Mouse (Mus musculus) lung, postnatal 0 days (tissue): Measurements from ENCODE around the gene Osm.

ENCODE experiments used
- CTCF ChIP-seq: IDR thresholded peaks from 2 replicates; pipeline ENCODE4 v1.5.1; 2016; ENCODE audit warnings: antibody characterized with exemption, mild to moderate bottlenecking
- EP300 ChIP-seq: IDR thresholded peaks from 2 replicates; pipeline ENCODE4 v1.6.1; 2016; ENCODE audit warnings: antibody characterized with exemption, mild to moderate bottlenecking, control low read depth

- peak; percentile 20; the same call in 1 of the 2 replicates for TF ChIP-seq CTCF
- no peak for TF ChIP-seq EP300
Measured at GRCm38 (mm10) chr11:4201981-4202700, 34.1 kb upstream of the Osm start.
